Mouse (Mus musculus) heart, postnatal 4 days (tissue): ENCODE data around the gene Kcnk18. TPM values are rescaled to one million over a fixed set of nuclear protein-coding genes. Genes with fewer than 3 reads are reported as not detected.

Experiments
- DNase-seq: peaks from one replicate; pipeline ENCODE4 v3.0.0; 2021
- total RNA-seq, 2 experiments: library from RNA; stranded (reverse); gene quantifications; 2 replicates each; pipeline ENCODE4 v1.2.3; 2021

Gene Kcnk18
- total RNA-seq, 2 experiments from 2014 or later = not detected

DNA sequence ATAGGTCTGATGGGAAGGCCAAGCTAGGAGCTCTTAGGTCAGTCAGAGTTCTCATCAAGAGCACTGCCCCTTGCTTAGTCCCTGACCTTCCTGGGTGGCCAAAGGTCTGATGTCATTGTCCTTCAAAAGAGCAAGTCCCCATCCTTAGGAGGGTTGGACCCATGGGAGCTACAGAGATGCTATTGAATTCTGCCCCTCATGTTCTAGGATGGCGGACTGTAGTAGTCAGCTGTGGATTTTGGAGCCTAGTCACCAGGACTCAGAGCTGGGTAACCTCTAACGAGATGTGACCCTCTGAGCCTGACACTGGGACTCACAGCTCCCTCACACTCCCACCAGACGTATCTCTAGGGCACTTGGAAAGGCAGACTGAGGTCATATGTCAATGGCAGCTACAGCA is 9.4 kb downstream of the Kcnk18 start:
- DNase-seq = no peak

DNA sequence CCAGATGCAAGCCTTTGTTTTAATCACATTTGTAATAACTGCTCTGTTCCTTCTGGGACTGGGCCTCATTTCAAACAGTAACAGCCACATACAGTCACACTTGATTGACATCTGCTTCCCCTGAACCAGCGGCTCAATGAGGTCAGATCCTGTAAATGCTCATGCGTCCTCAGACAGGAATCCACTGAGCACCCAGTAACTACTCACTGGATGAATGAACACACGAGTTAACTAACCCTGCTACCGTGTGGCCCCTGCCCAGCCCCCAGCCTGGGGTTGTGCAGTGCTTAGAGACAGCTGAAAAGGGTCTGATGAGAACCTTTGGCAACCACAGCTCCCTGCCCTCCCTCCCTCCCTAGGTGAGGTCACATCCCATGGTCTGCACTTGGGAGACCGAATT is 13.8 kb downstream of the Kcnk18 start:
- no peak for DNase-seq

DNA sequence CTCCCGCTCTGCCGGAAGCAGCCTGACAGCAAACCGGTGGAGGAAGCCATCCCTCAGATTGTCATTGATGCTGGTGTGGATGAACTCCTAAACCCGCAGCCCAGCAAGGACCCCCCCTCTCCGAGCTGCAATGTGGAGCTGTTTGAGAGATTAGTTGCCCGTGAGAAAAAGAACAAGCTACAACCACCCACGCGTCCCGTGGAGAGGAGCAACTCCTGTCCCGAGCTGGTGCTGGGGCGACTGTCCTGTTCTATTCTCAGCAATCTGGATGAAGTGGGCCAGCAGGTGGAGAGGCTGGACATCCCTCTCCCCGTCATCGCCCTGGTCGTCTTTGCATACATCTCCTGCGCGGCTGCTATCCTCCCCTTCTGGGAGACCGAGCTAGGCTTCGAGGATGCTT is 16.0 kb downstream of the Kcnk18 start:
- DNase-seq = no peak

DNA sequence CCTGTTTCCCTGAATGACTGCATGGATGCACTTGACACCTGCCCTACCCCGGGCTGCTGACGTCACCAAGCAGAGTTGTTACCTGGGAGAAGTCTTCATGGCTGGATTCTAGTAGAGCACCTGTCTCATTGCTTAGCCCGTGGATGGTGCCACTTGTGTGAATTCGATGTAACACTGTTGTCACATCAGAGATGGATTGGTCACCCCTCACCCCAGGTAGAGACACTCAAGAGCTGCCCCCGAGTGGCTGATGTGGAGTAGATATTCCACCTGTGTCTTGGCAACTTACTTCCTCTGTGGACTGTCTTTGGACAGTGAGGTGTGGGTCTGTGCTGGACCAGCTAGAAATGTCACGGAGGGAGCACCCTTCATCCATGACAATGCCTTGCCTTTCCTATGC is 17.0 kb downstream of the Kcnk18 start:
- DNase-seq = no peak

DNA sequence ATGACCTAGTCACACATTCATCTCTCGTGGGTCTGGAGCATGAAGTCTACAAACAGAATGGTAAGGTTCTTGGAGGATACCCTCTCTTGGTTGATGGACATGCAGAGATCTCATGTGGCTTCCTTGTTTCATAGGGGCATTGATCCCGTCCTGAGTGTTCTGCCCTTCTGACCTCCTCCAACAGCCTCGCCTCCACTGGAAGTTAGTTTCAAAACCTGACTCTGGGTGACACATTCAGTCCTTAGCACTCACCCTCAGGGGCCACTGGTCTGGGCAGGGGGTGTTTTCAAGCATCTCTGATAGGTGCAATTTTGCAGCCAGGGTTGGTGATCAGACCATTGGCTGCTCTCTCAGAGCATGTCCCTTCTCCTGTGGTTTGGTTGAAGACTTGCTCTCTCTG is 19.6 kb downstream of the Kcnk18 start:
- DNase-seq = no peak

DNA sequence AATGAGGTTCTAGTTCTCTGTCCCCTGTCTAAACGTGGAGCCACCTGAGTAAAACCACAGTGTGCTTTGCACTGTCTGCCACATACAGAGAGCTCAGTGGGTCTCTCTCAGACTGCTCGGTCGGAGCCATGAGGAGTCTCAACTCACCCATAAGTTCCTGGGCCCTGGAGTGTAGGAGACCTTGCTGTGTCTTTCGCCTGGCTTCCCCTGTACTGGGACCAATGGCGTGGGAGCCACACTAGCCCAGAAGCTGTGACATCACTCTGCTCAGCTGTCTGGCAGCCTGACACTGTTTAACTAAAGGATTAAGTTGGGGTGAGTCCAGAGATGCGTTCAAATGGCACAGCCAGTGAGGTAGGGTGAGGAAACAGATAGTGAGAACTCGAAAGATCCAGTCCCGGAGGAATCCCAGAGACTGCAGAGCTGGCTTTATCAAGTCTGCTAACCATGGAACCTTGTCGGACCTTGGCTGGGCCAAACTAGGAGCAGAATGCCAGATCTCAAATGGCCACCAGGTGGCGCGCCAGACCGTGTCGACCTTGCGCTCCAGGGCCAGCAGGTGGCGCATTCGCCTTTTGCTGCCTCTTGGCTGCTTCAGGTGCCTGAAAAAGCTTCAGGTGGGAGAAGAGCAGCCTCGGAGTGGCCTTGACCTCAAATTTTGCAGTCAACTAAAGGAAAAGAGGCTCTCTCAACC is 20.3 kb downstream of the Kcnk18 start:
- peak; percentile 92 for DNase-seq

DNA sequence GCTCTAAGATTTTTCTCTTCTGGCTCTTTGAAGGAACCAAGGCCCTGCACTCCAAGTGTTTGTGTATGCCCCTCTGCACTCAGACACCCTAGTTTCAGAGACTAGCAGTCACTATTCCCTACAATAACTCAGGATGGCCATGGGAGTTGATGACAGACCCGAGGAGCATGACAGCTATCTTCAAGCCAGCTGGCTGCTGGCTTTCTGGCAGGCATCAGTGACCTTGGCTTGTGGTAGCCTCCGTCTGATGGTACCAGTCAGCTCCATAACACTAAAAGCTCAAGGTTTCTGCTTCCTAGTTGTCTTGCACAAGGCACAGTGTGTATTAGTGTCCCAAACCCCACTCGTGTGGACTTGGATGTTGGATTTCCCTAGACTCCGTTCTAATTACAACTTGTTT is 23.0 kb downstream of the Kcnk18 start:
- no peak for DNase-seq

DNA sequence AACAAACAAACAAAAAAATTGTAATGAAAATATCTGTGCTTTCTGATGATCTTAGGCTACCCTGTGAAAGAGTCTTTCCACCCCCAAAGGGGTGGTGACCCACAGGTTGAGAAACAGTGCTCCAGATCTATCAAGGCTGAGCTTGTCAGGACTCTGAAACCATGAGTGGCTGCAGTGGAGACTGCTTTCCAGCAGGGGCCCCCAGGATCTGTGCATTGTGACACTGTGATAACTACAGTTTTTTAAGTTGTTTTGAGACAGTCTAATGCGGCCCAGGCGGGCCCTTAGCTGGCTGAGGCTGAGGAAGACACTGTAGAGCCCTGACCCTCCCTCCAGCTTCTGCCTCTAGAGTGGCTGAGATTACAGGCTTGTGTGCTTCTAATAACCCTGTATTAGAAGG is 24.0 kb downstream of the Kcnk18 start:
- DNase-seq = no peak

DNA sequence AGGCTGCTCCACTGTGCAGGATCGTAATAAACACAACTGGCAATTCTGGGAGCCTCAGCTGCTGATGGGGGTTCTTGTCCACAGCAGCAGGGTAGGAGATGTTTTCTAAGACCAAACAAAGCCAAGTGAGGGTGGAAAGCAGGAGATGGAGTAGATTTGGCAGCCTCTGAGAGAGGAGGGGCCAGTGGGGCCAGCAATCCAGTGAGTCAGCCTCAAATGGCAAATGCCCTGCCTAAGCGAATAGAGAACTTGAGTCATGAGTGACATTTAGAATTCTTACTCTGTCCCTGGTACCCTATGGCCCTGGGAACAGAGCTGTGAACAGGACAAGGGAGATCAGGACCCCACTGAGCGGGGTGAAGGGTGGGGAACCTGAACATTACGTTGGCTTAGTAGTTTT is 29.1 kb downstream of the Kcnk18 start:
- no peak for DNase-seq

DNA sequence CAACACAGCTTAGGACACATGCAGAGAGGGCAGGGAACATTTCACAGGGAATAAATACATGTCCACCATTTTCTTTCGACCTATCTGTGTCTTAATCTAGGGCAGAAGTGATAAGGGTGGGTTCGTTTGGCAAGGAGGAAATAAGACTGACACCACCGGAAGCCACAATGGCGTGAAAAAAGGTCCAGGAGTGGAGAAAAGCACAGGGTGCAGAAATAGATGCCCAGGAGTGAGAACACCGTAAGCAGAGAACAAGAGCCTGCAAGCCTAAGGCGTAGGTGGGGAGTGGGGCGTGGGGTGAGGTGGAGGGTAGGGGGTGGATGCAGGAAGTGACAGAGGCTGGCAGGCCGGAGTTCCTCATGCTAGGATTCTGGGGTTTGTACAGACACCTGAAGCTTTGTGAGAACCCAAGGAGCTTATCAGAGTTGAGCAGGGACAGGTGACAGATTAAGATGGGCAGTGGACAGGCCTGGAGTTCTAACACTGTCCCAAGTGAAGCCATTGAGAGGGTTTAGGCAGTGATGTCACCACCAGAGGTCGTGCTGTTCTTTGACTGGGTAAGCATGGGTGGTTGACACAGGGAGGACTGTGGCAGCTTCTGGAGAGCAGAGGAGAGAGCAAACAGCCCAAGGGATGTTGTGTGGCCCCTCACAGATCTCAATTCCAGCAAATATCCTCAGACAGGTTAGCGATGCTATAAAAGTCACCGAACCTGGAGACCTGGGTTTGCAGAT is 29.7 kb downstream of the Kcnk18 start:
- DNase-seq = no peak

DNA sequence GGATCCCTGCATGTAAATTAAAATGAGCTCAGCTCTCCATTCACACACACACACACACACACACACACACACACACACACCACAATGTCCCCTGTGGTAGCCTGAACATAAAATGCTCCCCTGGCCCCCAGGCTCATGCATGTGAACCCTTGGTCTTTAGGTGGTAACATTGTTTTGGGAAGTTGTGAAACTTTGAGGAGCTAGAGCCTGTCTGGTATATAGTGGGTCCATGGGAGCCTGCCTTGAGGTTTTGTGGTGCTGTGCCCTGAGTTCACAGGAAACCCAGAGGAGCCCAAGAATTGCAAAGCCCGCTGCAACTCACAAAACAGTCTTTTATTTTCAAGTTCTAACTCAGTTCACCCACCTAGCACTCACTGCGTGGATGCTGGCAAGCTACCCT is 33.6 kb downstream of the Kcnk18 start:
- DNase-seq = no peak

DNA sequence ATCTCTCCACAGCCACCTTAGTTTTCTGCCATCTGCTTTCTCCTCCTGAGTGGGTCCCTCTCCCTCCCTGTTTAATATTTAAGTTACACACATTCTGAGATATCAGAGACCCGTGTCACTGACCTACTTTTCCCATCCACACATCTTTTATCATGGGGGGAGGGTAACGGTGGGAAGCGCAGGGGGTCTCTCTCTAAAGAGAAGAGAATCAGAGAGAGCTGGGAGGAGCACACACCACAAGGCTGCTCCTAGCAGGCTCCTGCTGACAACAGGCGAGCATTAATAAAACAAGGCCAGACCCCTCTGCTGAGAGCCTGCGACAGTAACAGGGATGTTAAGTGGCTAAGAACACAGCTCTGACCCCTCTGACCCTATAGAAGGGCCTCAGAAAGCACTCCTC is 40.6 kb downstream of the Kcnk18 start:
- no peak for DNase-seq

DNA sequence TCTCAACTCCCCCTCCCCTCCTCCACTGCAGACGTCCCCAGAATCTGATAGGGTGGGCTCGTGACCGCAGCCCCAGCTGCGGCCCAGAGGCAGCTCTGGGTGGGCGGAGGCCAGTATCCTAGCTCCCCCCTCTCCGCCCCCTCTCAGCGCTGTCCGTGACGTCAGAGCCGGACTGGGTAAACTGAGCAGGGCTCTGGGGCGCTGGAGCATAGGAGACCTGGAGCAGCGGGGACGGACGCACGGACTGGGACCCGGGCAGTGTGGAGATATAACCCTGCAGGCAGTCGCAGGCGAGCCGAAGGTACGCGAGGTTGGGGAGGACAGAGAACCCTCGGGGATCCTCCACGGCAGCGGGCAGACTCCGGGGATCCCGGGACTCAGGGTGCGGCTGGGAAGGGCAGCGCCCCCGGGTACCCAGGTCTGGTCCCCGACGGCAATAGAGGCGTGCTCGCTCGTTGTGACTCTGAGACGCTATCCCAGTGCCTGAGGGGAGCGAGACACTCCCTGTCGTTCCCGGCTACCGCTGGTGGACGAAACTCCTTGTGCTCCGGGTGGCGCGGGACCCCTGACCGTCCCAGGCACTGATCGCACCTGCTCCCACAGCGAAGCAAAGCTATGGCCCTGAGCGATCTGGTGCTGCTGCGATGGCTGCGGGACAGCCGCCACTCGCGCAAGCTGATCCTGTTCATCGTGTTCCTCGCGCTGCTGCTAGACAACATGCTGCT is 41.9 kb downstream of the Kcnk18 start, which contains the start of gene Slc18a2:
Slc18a2 (plus strand) TSS at position 179 of the 725 bp plus-strand sequence.
- DNase-seq = peak; percentile 33

DNA sequence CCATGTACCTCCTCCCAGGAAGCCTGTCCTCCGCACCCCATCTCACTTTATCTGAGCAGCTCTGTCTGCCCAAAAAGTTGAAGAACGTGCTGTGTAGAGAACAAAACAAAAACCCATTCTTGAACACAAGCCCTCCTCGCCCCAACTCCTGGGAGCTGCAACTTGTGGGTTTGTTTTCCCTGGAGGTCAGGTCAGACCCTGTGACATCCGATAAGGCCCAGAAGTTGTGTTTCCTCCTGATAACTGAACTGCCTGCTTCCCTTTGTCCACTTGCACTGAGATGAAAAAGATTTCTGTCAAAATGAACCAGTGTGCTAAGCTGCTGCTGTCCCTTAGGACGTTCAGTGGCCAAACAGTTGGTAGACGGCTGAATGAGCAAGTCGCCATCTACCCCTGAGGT is 42.6 kb downstream of the Kcnk18 start:
- no peak for DNase-seq

DNA sequence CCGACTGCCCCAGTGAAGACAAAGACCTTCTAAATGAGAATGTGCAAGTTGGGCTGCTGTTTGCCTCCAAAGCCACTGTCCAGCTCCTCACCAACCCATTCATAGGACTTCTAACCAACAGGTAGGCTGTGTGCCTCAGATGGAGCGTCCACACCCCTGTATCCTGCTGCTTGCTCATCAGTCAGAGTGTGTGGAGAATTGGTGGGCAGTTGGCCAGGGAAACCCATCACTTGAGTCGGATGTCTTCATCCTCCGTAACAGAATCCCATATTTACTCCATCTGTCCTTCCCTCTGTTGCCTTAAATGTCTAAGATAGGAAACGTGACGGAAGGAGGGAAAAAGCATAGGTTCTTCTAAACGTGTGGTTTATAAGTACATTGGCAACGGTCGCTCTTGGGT is 44.2 kb downstream of the Kcnk18 start:
- no peak for DNase-seq

DNA sequence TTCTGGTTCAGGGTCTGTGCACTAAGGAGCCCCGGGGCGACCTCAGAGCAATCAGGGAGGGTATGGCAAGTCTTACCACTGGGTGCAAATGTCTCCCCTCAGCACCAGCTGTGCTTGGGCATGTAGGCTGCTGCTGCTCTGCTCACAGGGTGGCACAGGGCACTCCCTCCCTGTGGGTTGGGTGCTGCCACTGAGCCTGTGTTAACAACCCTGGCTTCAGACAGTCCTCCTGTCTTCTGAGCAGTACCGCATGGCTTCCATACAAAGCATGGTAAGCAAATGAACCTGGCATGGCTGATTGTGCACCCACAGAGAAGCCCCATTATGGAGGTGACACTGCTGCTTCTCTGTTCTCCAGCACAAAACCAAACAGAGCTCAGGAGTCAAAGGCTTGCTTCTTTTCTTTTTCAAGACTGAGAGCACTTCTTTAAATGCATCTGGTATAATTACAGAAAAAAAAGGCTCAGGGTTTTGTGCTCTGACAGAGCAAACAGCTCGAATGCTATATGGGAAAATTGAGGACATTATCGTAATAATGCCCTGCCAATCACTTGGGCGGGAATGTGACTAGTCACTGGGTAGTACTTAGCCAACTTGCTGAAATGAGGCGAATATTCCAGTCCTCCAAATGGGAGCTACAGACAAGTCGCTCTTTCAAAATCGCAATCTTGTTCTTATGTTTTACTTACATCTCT is 46.0 kb downstream of the Kcnk18 start:
- no peak for DNase-seq

DNA sequence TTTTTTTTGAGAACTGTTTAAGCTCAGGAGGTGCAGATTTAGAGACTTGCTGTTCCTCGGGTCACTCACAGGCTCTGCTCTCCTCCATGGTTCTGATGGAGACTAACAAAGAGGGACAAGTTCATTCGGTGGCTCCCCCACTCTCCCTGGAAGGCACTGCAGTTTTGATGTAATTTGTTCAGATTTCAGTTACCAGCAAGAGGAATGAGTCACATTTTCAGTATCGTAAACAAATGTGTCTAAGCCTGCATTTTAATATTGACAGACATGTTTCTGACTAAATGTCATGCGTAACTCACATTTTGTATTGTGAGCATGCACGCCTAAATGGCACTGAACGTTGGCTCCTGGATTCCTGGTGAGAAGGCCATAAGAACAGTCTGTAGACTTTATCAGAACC is 46.9 kb downstream of the Kcnk18 start:
- no peak for DNase-seq

DNA sequence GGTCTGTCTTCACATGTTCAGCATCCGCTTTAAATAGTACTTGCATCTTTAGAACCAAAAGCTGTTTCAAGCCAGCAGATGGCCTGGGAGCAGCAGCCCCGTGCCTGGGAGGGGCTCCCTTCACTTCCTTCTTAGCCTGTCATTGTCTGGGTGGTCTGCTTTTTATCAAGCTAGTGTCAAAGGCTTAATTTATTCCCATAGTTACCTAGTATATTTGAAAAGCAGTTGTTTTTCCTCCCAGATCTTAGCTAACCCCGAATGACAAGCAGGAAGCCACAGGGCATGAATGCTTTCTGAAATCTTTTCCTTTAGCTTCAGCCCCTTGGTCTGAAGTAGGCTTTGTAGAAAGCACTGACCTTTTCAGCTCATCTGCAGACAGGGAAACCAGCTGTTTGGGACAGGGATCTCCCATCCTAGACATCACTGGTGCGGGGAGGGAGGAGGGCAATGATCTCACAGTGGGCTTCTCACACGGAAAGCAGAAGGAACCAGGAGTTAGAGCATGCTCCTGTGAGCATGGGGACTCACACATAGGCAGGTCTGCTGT is 48.5 kb downstream of the Kcnk18 start:
- peak; percentile 27 for DNase-seq

DNA sequence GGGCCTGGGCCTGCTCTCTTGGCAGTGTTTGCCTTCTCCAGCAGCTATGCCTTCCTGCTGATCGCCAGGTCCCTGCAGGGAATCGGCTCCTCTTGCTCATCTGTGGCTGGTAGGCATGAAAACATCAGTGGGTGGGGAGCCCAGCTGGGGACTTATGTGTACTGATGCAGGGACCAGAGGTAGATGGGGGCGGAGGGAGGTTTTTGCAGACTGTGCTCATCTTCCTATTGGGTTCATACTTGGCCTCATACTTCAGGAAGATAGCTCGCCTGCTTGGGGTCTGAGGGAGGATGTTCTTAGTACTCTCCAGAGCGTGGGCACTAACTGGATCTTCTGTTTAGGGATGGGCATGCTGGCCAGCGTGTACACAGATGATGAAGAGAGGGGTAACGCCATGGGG is 54.2 kb downstream of the Kcnk18 start:
- no peak for DNase-seq

DNA sequence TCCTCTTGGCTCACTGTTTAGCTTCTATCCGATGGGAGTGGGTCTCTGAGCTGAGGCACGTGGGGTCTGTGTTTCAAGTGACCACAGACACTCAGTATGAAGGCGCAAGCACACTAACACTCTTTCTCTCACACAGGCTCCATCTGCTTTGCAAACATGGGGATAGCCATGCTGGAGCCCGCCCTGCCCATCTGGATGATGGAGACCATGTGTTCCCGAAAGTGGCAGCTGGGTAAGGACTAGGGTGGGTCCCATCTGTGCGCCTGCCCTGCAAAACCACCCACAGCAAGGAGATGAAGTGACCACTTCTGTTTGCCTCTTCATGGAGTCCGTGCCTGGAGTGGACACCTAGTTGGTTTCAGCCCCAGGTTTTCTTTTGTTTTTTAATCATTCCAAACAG is 57.3 kb downstream of the Kcnk18 start:
- no peak for DNase-seq

DNA sequence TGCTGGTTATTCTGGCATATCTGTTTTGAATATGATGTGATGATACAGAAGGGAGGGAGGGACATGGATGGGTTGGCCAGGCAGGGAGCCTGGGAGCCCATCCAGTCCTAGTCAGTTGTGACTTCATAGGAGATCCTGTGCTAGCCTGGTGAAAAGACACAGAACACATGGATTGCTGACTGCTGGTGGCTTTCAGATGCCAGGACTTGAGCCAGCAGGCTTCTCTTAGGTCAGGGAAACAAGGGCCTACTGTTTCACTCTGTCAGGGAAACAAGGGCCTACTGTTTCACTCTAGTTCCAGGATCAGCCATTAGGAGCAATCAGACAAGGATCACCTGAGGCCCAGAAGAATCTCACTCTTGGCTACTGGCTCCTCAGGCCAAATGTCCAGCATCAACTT is 61.8 kb downstream of the Kcnk18 start:
- DNase-seq = peak; percentile 19

DNA sequence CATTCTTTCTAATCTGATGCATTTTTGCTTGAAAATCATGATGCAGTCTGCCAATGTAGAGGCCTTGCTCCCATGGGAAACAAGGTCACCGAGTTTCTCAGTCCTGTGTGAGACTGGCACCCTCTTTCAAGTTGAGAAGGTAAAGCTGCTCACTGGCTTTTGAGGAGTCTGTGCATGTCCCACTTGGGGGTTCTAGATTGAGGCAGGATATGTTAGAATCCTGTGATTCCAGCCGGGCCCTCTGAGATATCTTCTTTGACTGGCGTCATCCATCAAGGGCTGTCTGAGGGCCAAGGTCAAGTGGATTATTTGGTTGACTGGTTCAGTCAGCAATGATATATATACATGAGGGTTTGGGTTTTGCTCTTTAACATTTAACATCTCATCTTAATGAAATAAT is 63.0 kb downstream of the Kcnk18 start:
- no peak for DNase-seq
